Mouse (Mus musculus): ENCODE measurements around the gene Iffo2.

DNA sequence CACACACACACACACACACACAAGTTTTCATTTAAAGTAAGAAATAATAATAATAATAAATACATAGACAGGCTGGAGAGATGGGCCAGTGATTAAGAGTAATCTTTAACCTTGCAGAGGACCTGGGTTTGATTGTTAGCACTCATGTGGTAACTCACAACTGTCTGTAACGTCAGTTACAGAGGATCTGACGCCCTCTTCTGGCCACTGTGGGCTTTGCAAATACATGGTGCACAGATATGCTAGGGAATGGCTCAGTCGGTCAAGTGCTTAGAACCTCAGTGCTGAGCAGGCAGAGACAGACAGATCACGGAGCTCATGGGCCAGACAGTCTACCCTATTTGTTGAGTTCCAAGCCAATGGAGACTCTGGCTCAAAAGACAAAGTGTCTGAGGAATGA is 24.6 kb upstream of the Iffo2 start:
- TF ChIP-seq CTCF (IDR thresholded peaks at IDR 0.05; ENCODE audit: insufficient read depth, low read depth, low read length) (no peak), POLR2A (IDR thresholded peaks at IDR 0.05; ENCODE audit: insufficient read depth, low read depth, low read length) (no peak)

All from olfactory bulb, adult 2 months (tissue).